Mouse (Mus musculus) T-cell, adult 2 months (primary cell): Measurements from ENCODE around the gene Hoxb8.

Experiments
- DNase-seq: peaks from one replicate; pipeline ENCODE4 v3.0.0; 2022; ENCODE audit warnings: low spot score

Hoxb8 gene

DNA sequence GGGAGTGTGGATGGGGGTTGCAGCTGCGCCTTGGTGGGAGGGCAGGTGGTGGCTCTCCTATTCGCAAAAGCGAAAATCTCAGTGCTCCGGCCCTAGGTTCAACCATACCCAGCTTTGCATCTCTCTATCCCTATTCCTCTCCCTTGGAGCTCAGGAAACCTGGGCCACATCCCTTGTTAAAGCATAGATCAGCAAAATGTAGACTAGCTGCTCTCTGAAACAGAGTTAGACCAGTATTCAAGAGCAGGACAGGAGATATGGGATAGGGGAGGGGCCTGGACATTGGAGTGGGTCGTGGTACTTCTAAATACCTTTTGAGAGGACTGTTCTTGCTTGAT, 33.6 kb downstream of the Hoxb8 start:
- no peak for DNase-seq

DNA sequence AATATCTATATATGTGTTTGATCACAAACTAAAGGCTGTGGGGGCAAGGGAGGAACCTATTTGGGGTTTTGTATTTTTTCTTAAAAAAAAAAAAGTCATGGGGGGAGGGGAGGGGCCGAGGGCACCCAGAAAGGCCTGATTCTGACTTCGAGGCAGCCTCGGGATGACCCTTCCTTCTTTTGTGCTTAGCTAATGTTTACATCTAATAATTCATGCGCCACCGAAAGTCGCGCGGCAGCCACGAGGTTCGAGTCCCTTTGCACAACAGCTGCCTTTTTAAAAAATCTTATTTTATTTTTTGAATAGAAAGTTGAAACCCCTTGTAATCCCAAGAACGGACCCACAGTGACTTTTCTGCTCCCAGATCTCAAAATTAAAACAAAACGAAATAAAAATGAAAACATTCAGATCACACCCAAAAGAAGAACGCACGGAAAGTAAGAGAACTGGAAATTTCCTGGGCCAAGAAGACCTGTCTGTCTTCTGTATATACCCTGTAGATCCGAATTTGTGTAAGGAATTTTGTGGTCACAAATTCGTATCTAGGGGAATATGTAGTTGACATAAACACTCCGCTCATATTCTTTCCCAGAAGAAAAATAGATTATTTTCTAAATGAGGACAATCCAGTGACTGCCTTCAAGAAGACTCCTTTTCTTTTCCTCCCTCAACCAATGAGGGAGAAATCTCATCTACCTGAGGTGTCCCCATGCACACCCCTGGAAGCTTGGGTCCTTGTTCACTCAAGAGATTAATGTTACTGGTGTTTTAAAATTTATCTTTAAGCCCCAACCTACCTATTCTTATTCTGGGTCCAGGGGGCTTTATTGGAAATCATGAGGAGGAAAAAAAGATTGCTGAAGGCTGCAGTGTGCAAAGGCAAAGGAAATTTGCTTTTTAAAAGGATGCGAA, 35.2 kb downstream of the Hoxb8 start:
- DNase-seq, result no peak

DNA sequence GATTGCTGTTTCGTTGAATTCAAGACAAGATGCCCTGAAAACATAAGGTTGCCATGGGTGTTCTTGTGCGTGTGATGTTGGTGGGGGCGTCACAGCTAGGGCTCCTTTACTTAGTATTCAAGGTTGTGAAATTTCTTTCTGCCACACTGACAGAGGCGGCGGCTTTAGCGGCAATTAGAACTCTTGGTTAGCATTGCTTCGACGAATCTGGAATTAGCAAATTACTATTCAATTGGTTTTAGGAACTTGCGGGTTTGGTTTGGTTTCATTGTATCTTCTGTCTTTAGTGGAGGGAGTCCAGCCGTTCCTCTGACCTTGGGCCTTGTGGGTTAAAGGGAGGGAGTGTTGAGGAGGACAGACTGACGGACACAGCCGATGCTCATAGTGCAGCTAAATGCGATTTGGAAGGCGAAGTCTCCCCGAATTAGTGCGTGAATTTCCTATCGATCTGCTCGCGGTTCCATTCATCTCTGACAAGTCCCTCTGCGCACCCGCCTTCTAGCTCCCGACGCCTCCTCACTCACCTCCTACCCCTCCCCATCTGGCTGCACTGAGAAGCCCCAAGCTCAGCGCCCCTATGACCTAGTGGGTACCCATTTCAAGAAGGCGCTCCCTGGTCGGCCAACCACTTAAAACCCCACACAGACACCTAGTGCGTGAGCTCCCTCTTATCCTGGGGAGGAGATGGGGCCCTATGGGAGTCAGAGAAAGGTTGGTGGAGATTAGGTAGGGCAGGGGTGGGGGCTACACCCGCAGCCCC, 36.1 kb downstream of the Hoxb8 start, which contains the start of gene Hoxb4:
Gene Hoxb4 (plus strand): TSS at position 660 of the 760 bp plus-strand sequence.
- no peak for DNase-seq

DNA sequence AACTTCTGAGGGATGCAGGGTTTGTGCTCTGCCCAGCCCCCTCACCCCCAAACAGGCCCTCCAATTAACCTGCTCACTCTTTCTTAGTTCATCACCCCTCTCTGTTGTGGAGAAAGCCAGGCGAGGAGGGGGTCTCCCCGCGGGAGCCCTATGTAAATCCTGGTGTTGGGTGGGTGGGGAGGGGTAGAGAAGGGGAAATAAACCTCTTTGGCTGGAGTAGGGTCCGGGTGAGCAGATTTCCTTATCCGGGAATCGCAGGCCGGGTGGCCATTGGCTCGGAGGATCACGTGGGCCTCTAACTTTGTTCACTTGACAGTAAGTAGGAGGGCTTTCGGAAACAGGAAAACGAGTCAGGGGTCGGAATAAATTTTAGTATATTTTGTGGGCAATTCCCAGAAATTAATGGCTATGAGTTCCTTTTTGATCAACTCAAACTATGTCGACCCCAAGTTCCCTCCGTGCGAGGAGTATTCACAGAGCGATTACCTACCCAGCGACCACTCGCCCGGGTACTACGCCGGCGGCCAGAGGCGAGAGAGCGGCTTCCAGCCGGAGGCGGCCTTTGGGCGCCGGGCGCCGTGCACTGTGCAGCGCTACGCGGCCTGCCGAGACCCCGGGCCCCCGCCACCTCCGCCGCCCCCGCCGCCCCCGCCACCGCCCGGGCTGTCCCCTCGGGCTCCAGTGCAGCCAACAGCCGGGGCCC, 36.8 kb downstream of the Hoxb8 start:
- DNase-seq, result peak; percentile 53

DNA sequence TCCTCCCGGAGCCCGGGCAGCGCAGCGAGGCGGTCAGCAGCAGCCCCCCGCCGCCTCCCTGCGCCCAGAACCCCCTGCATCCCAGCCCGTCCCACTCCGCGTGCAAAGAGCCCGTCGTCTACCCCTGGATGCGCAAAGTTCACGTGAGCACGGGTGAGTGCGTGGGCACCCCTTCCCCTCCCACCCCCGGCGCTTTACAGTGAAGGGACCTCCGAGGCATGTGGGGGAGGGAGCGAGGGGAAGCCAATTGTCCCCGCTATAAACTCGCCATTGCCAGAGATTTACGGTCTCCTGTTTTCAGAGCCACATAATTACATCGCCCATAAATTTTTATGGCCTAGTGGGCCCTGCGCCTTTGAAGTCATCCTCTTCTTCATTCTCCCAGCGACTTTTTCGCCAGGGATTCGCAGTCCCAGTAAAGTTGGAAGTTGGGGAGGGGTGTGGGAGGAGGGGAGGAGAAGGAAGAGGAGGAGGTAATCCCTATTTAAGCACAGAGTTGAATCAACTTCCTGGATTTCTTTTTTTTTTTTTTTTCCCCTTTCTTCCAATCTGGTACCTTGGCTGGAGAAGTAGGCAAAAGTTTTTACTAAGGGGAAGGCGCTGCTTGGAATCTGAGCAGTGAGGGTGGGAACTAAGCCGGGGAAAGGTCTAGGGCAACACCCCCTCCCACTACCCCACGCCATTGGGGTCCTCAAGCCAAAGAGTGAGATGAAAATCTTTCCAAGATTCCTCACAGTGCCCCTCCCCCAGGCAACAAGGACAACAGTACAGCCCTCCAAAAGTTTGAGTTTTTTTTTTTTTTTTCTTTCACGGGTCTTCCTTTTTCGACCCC, 37.6 kb downstream of the Hoxb8 start:
- no peak for DNase-seq

DNA sequence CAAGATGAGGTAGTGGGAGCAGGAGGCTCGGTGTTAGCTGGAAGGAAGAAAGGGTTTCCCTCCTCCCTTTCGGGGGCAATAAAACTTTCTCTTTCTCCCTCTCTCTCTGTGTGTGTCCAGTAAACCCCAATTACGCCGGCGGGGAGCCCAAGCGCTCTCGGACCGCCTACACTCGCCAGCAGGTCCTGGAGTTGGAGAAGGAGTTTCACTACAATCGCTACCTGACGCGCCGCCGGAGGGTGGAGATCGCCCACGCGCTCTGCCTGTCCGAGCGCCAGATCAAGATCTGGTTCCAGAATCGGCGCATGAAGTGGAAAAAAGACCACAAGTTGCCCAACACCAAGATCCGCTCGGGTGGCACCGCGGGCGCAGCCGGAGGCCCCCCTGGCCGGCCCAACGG, 38.2 kb downstream of the Hoxb8 start:
- no peak for DNase-seq

DNA sequence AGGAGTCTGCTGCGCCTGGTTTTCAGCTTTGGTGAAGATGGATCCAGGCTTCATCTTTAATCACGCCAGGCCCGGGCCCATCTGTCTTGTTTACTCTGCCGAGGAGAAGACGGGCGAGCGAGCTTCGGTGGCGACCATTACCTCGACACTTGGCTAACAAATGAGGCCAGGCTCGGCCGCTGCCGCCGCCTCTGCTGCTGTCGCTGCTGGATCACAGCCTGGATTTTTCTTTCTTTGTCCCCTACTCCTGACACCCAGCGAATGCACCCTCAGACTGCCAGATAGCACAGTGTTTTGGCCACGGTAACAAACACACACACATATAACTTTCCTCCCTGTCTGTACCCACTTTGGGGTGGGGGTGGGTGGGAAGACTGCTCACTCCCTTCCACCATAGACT, 39.0 kb downstream of the Hoxb8 start:
- DNase-seq, result no peak

DNA sequence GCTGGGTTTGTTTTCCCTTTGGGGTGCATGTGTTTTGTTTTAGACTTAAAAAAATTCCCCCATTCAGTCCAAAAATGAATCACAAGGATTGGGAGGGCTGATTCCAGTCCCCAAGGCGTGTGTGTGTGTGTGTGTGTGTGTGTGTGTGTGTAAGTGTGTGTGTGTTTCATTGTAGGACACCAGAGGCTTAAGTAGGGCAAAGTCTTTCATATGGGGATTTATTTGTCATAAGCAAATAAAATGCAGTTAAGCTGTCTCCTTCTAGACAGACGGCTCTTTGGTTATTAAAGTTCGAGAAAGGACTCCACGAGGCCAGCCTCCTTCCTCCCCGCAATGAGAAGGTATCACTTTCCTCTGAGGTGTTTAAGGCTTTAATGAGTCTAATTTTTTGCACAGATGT, 40.1 kb downstream of the Hoxb8 start:
- no peak for DNase-seq

DNA sequence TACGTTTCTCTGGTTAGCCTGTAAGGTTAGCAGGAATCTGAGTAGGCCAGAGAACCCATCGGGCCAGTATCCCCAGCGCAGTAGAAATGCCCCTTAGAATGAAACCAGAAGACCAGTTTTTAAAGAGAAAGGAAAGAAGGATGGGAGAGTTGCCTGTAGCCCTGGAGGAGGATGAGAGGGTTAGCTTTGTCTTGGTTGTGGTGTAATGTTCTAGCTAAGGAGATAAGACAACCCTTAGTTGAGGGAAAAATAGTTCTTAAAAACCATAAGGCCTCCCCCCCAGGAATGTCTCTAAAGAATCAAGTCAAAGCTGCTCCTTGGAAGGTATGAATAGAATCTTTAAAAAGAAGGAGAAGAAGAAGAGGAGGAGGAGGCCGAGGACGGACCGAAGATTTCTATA, 41.0 kb downstream of the Hoxb8 start:
- DNase-seq, result no peak

DNA sequence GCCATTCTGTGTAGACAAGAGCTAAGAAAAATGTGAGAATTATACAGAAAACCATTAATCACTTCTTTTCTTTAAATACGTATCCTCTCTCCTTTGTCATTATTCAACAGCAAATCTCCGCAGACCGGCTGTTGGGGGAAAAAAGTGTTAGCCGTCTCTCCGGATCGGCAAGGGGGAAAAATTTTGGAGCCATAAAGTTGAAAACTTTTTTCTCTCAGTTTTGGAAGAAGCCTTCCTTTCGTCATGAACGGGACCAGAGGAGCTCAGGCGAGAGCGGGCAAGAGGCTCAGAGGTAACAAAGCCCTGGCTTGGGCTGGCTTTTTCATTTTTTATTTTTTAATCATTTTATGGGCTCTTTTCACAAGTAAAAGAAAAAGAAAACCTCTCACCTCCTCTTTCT, 41.4 kb downstream of the Hoxb8 start, which contains the start of gene Hoxb3:
Gene Hoxb3 (plus strand): TSS at position 173 of the 400 bp plus-strand sequence.
- no peak for DNase-seq

DNA sequence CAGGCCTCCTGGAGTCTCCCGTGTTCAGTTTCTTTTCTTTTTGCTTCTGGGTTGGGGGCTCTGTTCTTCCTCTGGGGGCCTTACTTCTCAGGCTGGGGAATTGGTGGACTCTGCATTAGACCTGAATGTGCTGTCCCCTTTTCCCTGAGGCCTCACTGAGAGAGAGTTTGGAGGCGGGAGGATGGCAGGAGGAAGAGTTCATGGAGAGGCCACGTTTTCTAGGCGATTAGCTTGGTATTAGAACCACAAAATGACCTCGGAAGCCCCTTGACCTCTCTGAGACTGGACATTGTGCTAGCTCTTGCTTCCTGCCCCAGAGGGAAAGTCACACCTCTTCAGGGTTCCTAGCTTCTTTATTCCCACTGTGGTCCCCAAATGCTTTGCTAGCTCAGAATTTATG, 42.4 kb downstream of the Hoxb8 start:
- no peak for DNase-seq

DNA sequence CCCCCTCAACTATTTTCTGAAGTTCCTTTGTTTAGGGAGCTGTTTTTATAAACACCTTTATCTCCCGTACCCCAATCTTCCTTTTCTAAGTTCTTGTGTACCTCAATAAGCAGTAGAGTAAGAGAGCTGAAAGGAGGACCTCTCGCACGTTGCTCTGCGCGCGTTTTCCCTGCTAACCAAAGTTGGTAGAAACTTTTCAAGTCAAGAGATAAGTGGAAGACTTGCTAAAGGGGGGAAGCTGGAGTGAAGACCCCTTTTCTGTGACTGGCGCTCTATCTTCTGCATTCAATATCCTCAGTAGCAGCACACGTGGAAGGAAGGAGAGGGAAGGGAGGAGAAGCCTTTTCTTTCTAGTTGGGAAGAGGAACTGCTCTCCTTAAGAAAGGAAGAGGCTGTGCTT, 43.3 kb downstream of the Hoxb8 start:
- no peak for DNase-seq

DNA sequence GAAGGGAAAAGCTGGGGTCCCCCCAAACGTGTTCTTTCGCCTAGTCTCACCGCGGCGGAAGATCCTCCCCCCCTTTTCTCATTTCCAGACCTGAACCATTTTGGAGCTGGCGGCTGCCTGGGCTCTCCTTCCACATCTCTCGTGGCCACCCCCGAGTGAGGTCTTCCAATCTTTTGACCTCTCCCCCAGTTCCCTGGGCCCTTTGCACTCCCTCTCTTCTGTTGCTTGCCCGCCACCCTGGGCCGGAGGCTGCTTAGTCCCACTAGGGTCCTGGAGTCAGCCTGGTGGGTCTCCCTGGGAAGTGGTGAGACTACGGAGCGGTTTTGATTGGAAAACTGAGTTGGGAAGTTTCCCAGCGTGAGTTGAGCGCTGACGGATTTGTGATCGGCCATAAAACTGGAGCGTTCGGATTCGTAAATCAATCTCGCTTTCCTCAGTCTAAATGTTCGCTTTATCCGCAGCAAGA, 44.1 kb downstream of the Hoxb8 start:
- DNase-seq, result no peak

DNA sequence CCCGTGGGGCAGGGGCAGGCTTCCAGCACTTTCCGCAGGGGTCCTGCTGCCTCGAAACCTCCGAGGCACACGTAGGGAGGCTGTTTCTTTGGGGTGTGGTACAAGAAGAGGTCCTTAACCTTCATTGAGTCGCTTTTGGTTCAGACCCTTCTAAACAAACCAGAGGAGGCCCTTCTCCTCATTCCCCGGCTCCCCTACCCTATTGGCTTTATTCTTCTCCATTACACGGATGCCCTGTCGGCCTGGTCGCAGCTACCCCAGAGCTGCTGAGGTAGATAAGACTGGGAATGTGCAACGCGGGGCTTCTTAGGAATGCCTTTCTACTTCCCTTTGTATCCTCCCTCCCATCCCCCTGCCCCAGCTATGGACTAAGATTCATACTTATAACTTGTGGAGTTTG, 45.0 kb downstream of the Hoxb8 start:
- no peak for DNase-seq

DNA sequence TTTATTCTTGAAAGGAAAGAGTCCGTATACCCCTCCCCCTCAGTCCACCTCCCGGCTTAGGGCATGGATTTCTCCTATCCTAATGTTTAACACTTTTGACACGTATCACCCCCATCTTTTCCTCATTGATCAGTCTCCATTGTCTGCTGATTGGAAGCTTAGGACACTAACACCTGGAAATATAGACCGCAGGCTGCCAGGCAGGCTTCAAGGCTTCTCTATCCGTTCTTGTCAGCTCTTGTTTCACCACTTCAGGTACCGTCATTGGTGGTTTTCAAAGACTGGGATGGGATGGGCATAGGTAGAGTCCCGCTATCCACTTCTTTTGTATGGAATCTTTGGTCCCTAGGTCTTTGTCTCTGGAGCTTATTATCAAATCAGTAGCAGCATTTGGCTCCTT, 45.4 kb downstream of the Hoxb8 start:
- no peak for DNase-seq

DNA sequence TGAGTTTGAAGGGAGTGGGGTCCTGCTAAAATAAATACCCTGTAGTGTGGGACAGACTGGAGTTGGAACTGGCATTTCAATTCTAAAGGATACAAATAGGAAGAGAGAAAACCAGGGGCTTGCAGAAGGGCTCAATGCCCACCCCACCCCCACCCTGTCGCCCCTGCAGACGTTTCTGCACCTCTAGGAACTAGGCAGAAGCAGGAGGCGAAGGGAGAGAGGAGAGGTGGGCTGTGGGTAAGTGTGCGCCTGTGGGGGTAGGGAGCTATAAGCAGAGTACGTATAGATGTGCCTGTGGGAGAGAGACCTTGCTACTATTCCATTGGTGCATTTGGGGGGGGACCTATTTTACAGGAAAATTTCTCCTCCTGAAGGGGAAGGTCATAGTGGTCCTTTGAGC, 46.0 kb downstream of the Hoxb8 start:
- no peak for DNase-seq

DNA sequence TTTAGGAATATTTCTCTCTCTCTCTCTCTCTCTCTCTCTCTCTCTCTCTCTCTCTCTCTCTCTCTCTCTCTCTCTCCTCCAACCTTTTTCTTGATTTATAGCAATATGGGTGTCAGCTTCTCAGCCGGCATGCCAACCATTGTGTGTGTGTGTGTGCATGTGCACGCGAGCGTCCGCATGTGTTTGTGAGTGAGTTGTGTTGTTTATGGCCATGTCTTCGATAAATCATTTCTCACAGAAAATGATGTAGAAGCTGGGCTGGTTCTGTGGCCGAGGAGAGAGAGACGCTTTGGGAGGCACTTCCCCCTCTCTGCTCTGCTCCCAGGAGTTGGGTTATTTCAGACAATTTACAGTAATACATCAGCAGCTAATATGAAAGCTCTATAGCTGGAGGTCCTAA, 46.9 kb downstream of the Hoxb8 start:
- no peak for DNase-seq

DNA sequence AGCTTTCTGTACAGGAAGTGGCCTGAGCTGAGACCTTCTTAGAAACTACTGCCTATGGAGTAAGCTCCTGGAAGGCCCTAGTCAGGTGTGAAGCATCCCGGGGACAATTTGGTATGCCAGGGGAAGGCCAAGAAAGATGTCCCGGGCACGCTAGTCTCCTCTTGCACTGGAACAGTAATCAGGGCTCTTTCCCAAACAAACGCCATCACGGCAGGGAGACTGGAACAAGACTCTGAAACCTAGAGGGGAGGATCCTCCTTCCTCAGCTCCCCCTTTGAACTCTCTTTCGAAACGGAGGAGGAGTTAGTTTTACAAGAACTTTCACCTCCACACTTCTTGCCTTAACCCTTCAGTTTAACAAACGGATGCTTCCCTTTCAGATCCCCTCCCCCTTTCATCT, 50.4 kb downstream of the Hoxb8 start:
- DNase-seq, result no peak

DNA sequence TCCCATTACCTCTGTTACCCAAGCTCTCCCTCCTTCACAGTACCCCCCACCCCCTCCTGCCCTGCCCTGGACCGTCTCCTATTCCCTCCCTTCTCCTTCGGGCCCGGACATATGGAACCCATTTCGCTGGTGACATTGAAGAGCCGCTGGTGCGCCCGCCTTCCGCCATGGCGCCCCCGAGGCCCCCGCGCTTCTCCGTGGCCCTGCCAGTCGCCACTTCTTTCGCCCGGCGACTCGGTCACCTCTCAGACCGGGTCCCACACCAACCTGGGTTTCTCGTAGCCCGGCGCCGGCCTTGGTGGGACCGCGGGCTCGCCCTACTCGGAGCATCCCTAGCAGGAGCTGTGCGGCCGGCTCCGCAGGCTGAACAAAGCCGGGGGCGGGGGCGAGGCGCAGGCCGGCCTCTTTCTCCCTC, 50.9 kb downstream of the Hoxb8 start:
- no peak for DNase-seq

DNA sequence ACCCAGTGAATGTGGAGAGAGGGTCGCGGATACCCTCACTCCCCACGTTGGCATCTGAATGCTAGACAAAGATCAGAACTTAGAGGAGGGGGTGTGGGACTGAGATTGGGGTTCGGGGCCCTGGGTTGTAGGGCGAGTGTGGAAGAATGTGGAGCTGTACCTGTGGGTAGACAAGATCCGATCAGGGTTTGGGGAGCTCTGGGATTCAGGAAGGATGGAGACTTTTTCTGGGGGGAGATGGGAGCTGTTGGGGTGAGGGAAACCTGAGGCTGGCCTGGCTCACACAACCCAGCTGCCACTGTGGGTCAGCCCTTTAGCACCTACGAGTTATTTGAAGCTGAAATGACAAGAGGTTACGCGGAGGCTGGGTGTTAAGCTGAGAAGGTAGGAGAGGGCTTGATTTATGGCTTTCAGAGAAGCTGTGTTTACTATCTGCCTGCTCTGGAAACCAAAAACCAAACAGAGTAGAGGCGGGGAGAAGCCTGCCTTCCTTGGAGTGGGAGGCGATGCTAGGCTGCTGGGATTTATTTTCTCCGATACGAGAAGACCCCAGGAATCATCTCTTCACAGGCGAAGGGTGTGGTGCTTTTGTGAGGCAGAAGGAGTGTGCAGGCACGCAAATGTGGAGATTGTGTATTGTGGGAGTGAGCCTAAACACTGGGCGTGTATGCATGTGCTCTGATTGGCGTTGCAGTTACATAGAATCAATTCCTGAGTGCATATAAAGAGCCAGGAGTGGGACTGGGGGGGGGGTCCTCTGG, 51.7 kb downstream of the Hoxb8 start:
- DNase-seq, result no peak

DNA sequence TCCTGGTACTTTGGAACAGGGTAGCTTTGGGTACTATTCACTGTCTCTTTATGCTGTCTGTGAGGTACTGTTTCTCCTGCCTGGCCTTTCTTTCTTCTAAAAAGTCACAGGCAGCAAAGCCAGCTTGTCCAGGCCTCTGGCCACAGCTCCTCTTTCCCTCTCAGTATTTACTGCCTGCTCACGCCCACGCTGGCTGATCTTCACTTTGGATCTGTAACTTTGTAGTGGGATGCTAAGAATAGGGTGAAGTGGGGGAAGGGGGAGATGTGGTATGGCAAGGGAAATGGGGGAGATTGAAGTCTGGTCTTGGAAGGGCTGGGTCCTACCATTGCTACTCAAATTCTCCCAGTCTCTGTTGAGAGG, 52.3 kb downstream of the Hoxb8 start:
- DNase-seq, result no peak
